Mouse (Mus musculus) limb, embryonic 10.5 days (tissue): ENCODE data around the gene Dnajc21. TPM values are rescaled to one million over a fixed set of nuclear protein-coding genes. Genes with fewer than 3 reads are reported as not detected.
A peak's percentile ranks its signal among the peaks of the same experiment; 100 is the strongest.

Experiments
- DNase-seq: peaks from one replicate; pipeline ENCODE4 v3.0.0-alpha.2; 2017; ENCODE audit warnings: low spot score
- H3K27ac ChIP-seq: fragments of 300-500 bp; sonication (generic); 2 replicates; pipeline ENCODE4 v1.5.1; 2016; ENCODE audit warnings: mild to moderate bottlenecking
- H3K27me3 ChIP-seq: fragments of 300-500 bp; sonication (generic); 2 replicates; pipeline ENCODE4 v1.6.1; 2016; ENCODE audit warnings: low read depth, mild to moderate bottlenecking; ENCODE audit not compliant: poor library complexity, severe bottlenecking
- H3K36me3 ChIP-seq: fragments of 300-500 bp; sonication (generic); 2 replicates; pipeline ENCODE4 v1.6.1; 2016; ENCODE audit warnings: mild to moderate bottlenecking, moderate library complexity
- H3K4me1 ChIP-seq: fragments of 300-500 bp; sonication (generic); 2 replicates; pipeline ENCODE4 v1.6.1; 2016
- H3K4me3 ChIP-seq: fragments of 300-500 bp; sonication (generic); 2 replicates; pipeline ENCODE4 v1.5.1; 2016; ENCODE audit warnings: mild to moderate bottlenecking, moderate library complexity
- H3K9me3 ChIP-seq: fragments of 300-500 bp; sonication (generic); replicated peaks from 2 replicates; pipeline ENCODE4 v1.6.1; 2016; ENCODE audit warnings: mild to moderate bottlenecking
- WGBS: fragments of 180-500 bp; shearing (Covaris S2); methylation state at CpG from one replicate; pipeline ENCODE4 v1.1.7; 2016; 5-methylcytosine and 5-hydroxymethylcytosine counted together
- polyA plus RNA-seq: library from polyadenylated mRNA; unstranded; fragments of >200 nt; fragmentation: Nextera tagmentation; extraction: Ambion mirVana; gene quantifications from 2 replicates; pipeline ENCODE4 v1.2.1, GENCODE M21; 2016

Dnajc21 gene
- polyA plus RNA-seq, 1 experiment from 2014 or later: 13.0 TPM

GRCm38 (mm10) chr15:10470941-10471340 lies 625 bp upstream of the Dnajc21 start:
- no peaks in the 10 kb centered on the region for H3K27me3 ChIP-seq
- no peak for DNase-seq
- peaks cover 17% of the 10 kb centered on the region for H3K36me3 ChIP-seq
- H3K9me3 ChIP-seq: no peaks in the 10 kb centered on the region
- peak overlapping the region; percentile 92 for H3K27ac ChIP-seq
- H3K4me3 ChIP-seq: peak overlapping the region; percentile 81
- peaks cover 4% of the 10 kb centered on the region; the same call in 1 of the 2 replicates for H3K4me1 ChIP-seq
- 12% methylated on average over 3 of the region's 3 CpGs for WGBS

GRCm38 (mm10) chr15:10469641-10470150 lies 620 bp downstream of the Dnajc21 start:
- DNase-seq: peak; percentile 70
- WGBS: under 1% methylated on average over 40 of the region's 40 CpGs
- Histone ChIP-seq H3K27ac (peak overlapping the region; percentile 92), H3K36me3 (peaks cover 7% of the 10 kb centered on the region), H3K4me3 (peak overlapping the region; percentile 81), H3K4me1 (peaks cover 4% of the 10 kb centered on the region; the same call in 1 of the 2 replicates), H3K9me3 (no peaks in the 10 kb centered on the region), H3K27me3 (no peaks in the 10 kb centered on the region)

- H3K9me3 ChIP-seq: no peaks in the 10 kb centered on the region
- DNase-seq: no peak
- H3K4me3 ChIP-seq: no peak overlapping the region
- H3K27ac ChIP-seq: no peak overlapping the region
- no peaks in the 10 kb centered on the region for H3K36me3 ChIP-seq
- H3K27me3 ChIP-seq: no peaks in the 10 kb centered on the region
- 93% methylated on average over 3 of the region's 3 CpGs for WGBS
- H3K4me1 ChIP-seq: peaks cover 4% of the 10 kb centered on the region; the same call in 1 of the 2 replicates
Measured at GRCm38 (mm10) chr15:10468761-10469160, 1.6 kb downstream of the Dnajc21 start.

- Histone ChIP-seq H3K4me1 (peaks cover 3% of the 10 kb centered on the region; the same call in 1 of the 2 replicates), H3K4me3 (no peak overlapping the region), H3K36me3 (peaks cover 27% of the 10 kb centered on the region), H3K9me3 (no peaks in the 10 kb centered on the region), H3K27ac (no peak overlapping the region), H3K27me3 (no peaks in the 10 kb centered on the region)
- 92% methylated on average over 3 of the region's 3 CpGs for WGBS
- no peak for DNase-seq
Measured at GRCm38 (mm10) chr15:10464678-10465077, 5.6 kb downstream of the Dnajc21 start.

GRCm38 (mm10) chr15:10463555-10463954 lies 6.8 kb downstream of the Dnajc21 start:
- peaks cover 37% of the 10 kb centered on the region for H3K36me3 ChIP-seq
- no peaks in the 10 kb centered on the region for H3K27me3 ChIP-seq
- no peak for DNase-seq
- H3K4me3 ChIP-seq: no peak overlapping the region
- no peak overlapping the region for H3K27ac ChIP-seq
- 88% methylated on average over 5 of the region's 5 CpGs for WGBS
- H3K4me1 ChIP-seq: no peaks in the 10 kb centered on the region
- no peaks in the 10 kb centered on the region for H3K9me3 ChIP-seq

GRCm38 (mm10) chr15:10460986-10461385 lies 9.3 kb downstream of the Dnajc21 start:
- H3K9me3 ChIP-seq: no peaks in the 10 kb centered on the region
- no peak for DNase-seq
- H3K27ac ChIP-seq: no peak overlapping the region
- no peak overlapping the region for H3K4me3 ChIP-seq
- WGBS: 94% methylated on average over 12 of the region's 12 CpGs
- H3K4me1 ChIP-seq: no peaks in the 10 kb centered on the region
- H3K36me3 ChIP-seq: peaks cover 60% of the 10 kb centered on the region
- no peaks in the 10 kb centered on the region for H3K27me3 ChIP-seq

- WGBS: 83% methylated on average over 3 of the region's 3 CpGs
- Histone ChIP-seq H3K4me1 (no peaks in the 10 kb centered on the region), H3K9me3 (no peaks in the 10 kb centered on the region), H3K27me3 (no peaks in the 10 kb centered on the region), H3K27ac (no peak overlapping the region), H3K36me3 (peaks cover 65% of the 10 kb centered on the region), H3K4me3 (no peak overlapping the region)
- DNase-seq: no peak
Measured at GRCm38 (mm10) chr15:10447102-10447501, 23.2 kb downstream of the Dnajc21 start.

- 95% methylated on average over 1 of the region's 1 CpGs for WGBS
Measured at GRCm38 (mm10) chr15:10442275-10442674, 28.0 kb downstream of the Dnajc21 start.

GRCm38 (mm10) chr15:10441493-10441892 lies 28.8 kb downstream of the Dnajc21 start:
- 92% methylated on average over 9 of the region's 9 CpGs for WGBS
- Histone ChIP-seq H3K4me1 (no peaks in the 10 kb centered on the region), H3K4me3 (no peak overlapping the region)

More at GRCm38 (mm10) chr15:10442275-10442674, 28.0 kb downstream of the Dnajc21 start:
- Histone ChIP-seq H3K36me3 (peaks cover 30% of the 10 kb centered on the region), H3K9me3 (no peaks in the 10 kb centered on the region), H3K27me3 (no peaks in the 10 kb centered on the region), H3K4me1 (no peaks in the 10 kb centered on the region), H3K4me3 (no peak overlapping the region), H3K27ac (no peak overlapping the region)
- no peak for DNase-seq

GRCm38 (mm10) chr15:10439963-10440362 lies 30.4 kb downstream of the Dnajc21 start:
- H3K27me3 ChIP-seq: no peaks in the 10 kb centered on the region
- H3K27ac ChIP-seq: no peak overlapping the region
- no peak for DNase-seq
- H3K36me3 ChIP-seq: peaks cover 12% of the 10 kb centered on the region; the same call in 1 of the 2 replicates
- H3K4me1 ChIP-seq: no peaks in the 10 kb centered on the region
- WGBS: 87% methylated on average over 6 of the region's 6 CpGs
- no peak overlapping the region for H3K4me3 ChIP-seq
- H3K9me3 ChIP-seq: no peaks in the 10 kb centered on the region

More at GRCm38 (mm10) chr15:10441493-10441892, 28.8 kb downstream of the Dnajc21 start:
- Histone ChIP-seq H3K27ac (no peak overlapping the region), H3K36me3 (peaks cover 22% of the 10 kb centered on the region), H3K9me3 (no peaks in the 10 kb centered on the region), H3K27me3 (no peaks in the 10 kb centered on the region)
- no peak for DNase-seq

- Histone ChIP-seq H3K4me1 (no peaks in the 10 kb centered on the region), H3K27ac (no peak overlapping the region), H3K27me3 (no peaks in the 10 kb centered on the region), H3K9me3 (no peaks in the 10 kb centered on the region), H3K36me3 (0 out of 2 replicates have a peak, but pooled peaks cover 2% of the 10 kb centered on the region), H3K4me3 (no peak overlapping the region)
- 92% methylated on average over 1 of the region's 1 CpGs for WGBS
- no peak for DNase-seq
Measured at GRCm38 (mm10) chr15:10436893-10437292, 33.4 kb downstream of the Dnajc21 start.

- WGBS: 93% methylated on average over 13 of the region's 13 CpGs
- no peak for DNase-seq
- H3K9me3 ChIP-seq: no peaks in the 10 kb centered on the region
- H3K27ac ChIP-seq: no peak overlapping the region
- no peak overlapping the region for H3K4me3 ChIP-seq
- no peaks in the 10 kb centered on the region for H3K36me3 ChIP-seq
- H3K4me1 ChIP-seq: no peaks in the 10 kb centered on the region
- H3K27me3 ChIP-seq: no peaks in the 10 kb centered on the region
Measured at GRCm38 (mm10) chr15:10426545-10427266, 43.6 kb downstream of the Dnajc21 start.

- Histone ChIP-seq H3K27me3 (no peaks in the 10 kb centered on the region), H3K36me3 (no peaks in the 10 kb centered on the region), H3K27ac (no peak overlapping the region), H3K9me3 (no peaks in the 10 kb centered on the region), H3K4me1 (no peaks in the 10 kb centered on the region), H3K4me3 (no peak overlapping the region)
- WGBS: 90% methylated on average over 6 of the region's 6 CpGs
- DNase-seq: no peak
Measured at GRCm38 (mm10) chr15:10426124-10426523, 44.2 kb downstream of the Dnajc21 start.
